Mouse (Mus musculus): ENCODE results near the gene Hdac9.
"Not testable (repeated sequence)": the region's sequence is repeated elsewhere in the genome, so short reads cannot be mapped to it uniquely, and the experiment has no call there.

Gene Hdac9

GRCm38 (mm10) chr12:34040061-34040460, 876.8 kb downstream of the Hdac9 start:
- DNase-seq = no peak

DNA sequence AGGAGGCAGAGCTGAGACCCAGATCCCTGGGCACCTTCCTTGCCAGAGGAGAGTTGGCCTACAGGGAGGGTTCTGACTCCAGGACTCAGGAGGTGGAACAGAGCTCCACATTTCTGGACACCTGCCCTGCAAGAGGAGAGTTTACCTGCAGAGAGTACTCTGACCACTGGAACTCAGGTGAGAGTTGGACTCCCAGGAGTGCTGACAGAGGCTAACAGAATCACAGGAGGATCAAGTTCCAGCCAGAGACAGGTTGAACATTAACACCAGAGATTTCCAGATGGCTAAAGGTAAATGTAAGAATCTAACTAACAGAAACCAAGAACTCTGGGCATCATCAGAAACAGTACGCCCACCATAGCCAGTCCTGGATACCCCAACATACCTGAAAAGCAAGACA, 907.1 kb downstream of the Hdac9 start:
- not testable (repeated sequence) for DNase-seq
